8 mouse cellular contexts compared by ENCODE assay signal in genomic region chr6:73227376-73228158, GRCm38 (mm10). TPM values are rescaled to one million over a fixed set of nuclear protein-coding genes. Genes with fewer than 3 reads are reported as not detected.
DNase-seq lines count a peak whose midpoint lies in the region; ATAC-seq and TF ChIP-seq lines count a peak whose summit lies in the region.

No protein-coding gene starts in this region.

- H3K4me2 ChIP-seq in heart, postnatal 0 days (ENCODE audit: low read depth, low read length): no peak overlapping the region
- no peak overlapping the region for H3K4me2 ChIP-seq in heart, embryonic 12.5 days
- H3K4me2 ChIP-seq in hindbrain, embryonic 11.5 days (replicated peaks; ENCODE audit: low read depth, low read length): no peak overlapping the region

- no peak for ATAC-seq in heart, postnatal 0 days (ENCODE audit: insufficient read depth, low read depth)
- no peak for ATAC-seq in heart, embryonic 12.5 days (ENCODE audit: insufficient number of reproducible peaks, low FRiP score)
- ATAC-seq in hindbrain, embryonic 11.5 days (ENCODE audit: low FRiP score): no peak
- no peak for ATAC-seq in monocyte, adult 5-6 weeks (replicated peaks; ENCODE audit: insufficient number of reproducible peaks, low FRiP score, low TSS enrichment, poor library complexity, severe bottlenecking)

- WGBS in heart, postnatal 0 days: 35% methylated on average over 10 of the region's 10 CpGs
- WGBS in heart, embryonic 12.5 days: 40% methylated on average over 10 of the region's 10 CpGs
- 51% methylated on average over 10 of the region's 10 CpGs for WGBS in hindbrain, embryonic 11.5 days

- H3K4me3 ChIP-seq in heart, postnatal 0 days (ENCODE audit: low read depth, low read length): no peak overlapping the region
- H3K4me3 ChIP-seq in heart, embryonic 12.5 days: no peak overlapping the region
- no peak overlapping the region for H3K4me3 ChIP-seq in hindbrain, embryonic 11.5 days (ENCODE audit: low read depth, low read length)

- peak; percentile 61 for TF ChIP-seq CTCF in heart, postnatal 0 days (IDR thresholded peaks at IDR 0.05; ENCODE audit: low read depth)

- TF ChIP-seq EP300 in heart, postnatal 0 days (IDR thresholded peaks at IDR 0.05; ENCODE audit: low read depth): no peak

- no peaks in the 10 kb centered on the region for H3K9me3 ChIP-seq in heart, postnatal 0 days (replicated peaks; ENCODE audit: control insufficient read depth, low read length)
- H3K9me3 ChIP-seq in heart, embryonic 12.5 days (replicated peaks): no peaks in the 10 kb centered on the region
- H3K9me3 ChIP-seq in hindbrain, embryonic 11.5 days (ENCODE audit: control insufficient read depth, low read length): no peaks in the 10 kb centered on the region

- H3K27ac ChIP-seq in heart, postnatal 0 days (ENCODE audit: low read depth): no peak overlapping the region
- H3K27ac ChIP-seq in heart, embryonic 12.5 days (ENCODE audit: poor library complexity, severe bottlenecking): no peak overlapping the region
- no peak overlapping the region for H3K27ac ChIP-seq in hindbrain, embryonic 11.5 days (ENCODE audit: low read depth, low read length)

- H3K9ac ChIP-seq in heart, postnatal 0 days (replicated peaks; ENCODE audit: low read depth, low read length): no peak overlapping the region
- no peak overlapping the region for H3K9ac ChIP-seq in heart, embryonic 12.5 days
- H3K9ac ChIP-seq in hindbrain, embryonic 11.5 days (ENCODE audit: low read depth, low read length): no peak overlapping the region

- H3K27me3 ChIP-seq in heart, postnatal 0 days (ENCODE audit: control insufficient read depth, insufficient read depth, low read length): no peaks in the 10 kb centered on the region
- no peaks in the 10 kb centered on the region for H3K27me3 ChIP-seq in heart, embryonic 12.5 days (replicated peaks)
- H3K27me3 ChIP-seq in hindbrain, embryonic 11.5 days (ENCODE audit: control insufficient read depth, insufficient read depth, low read length): no peaks in the 10 kb centered on the region

- DNase-seq in heart, postnatal 0 days (ENCODE audit: low spot score): peak; percentile 55
- DNase-seq in 3T3-L1 (ENCODE audit: low read depth, low spot score) (peak; percentile 93), R1 (ENCODE audit: low read depth, low spot score) (peak; percentile 58)
- peak; percentile 72 for DNase-seq in hindbrain, embryonic 11.5 days (ENCODE audit: low spot score)
- no peak for DNase-seq in right cerebral cortex, adult 18-20 months
- no peak for DNase-seq in spleen, adult 18-20 months

- no peaks in the 10 kb centered on the region for H3K36me3 ChIP-seq in heart, postnatal 0 days (replicated peaks; ENCODE audit: control insufficient read depth, insufficient read depth, low read length)
- 0 out of 2 replicates have a peak, but pooled peaks cover 3% of the 10 kb centered on the region for H3K36me3 ChIP-seq in heart, embryonic 12.5 days
- H3K36me3 ChIP-seq in hindbrain, embryonic 11.5 days (ENCODE audit: control insufficient read depth, insufficient read depth, low read length): no peaks in the 10 kb centered on the region

- no peaks in the 10 kb centered on the region for H3K4me1 ChIP-seq in heart, postnatal 0 days (ENCODE audit: control insufficient read depth, insufficient read depth)
- peaks cover 4% of the 10 kb centered on the region; the same call in 1 of the 2 replicates for H3K4me1 ChIP-seq in heart, embryonic 12.5 days (replicated peaks)
- no peaks in the 10 kb centered on the region for H3K4me1 ChIP-seq in hindbrain, embryonic 11.5 days (replicated peaks; ENCODE audit: control insufficient read depth, insufficient read depth, low read length)

RNA-seq across cellular contexts. Expression of gene Dnah6, which starts 6.1 kb away (rescaled TPM):
- total RNA-seq in heart, postnatal 0 days (2014; rRNA removed; ENCODE audit: low replicate concordance): 0.39 TPM in 1 of 2 replicates, not detected in the other
- 0.11 and 0.12 TPM in 2 replicates for polyA plus RNA-seq in heart, postnatal 0 days (2015; fragmentation: Nextera tagmentation; extraction: Ambion mirVana)
- 0.04 and 0.06 TPM in 2 replicates for polyA plus RNA-seq in heart, embryonic 12.5 days (2016; fragmentation: Nextera tagmentation; extraction: Ambion mirVana)
- polyA plus RNA-seq in hindbrain, embryonic 11.5 days (2014; fragmentation: Nextera tagmentation; extraction: Ambion mirVana): 0.42 and 0.71 TPM in 2 replicates
- 0.10 TPM in 1 of 3 replicates, not detected in the others for total RNA-seq in monocyte, adult 5-6 weeks (2017)

RNA-seq across cellular contexts. Expression of gene Suclg1, which starts 20.6 kb away (rescaled TPM):
- total RNA-seq in heart, postnatal 0 days (2014; rRNA removed; ENCODE audit: low replicate concordance): 149 and 219 TPM in 2 replicates
- 554 and 572 TPM in 2 replicates for polyA plus RNA-seq in heart, postnatal 0 days (2015; fragmentation: Nextera tagmentation; extraction: Ambion mirVana)
- polyA plus RNA-seq in heart, embryonic 12.5 days (2016; fragmentation: Nextera tagmentation; extraction: Ambion mirVana): 240 and 261 TPM in 2 replicates
- polyA plus RNA-seq in hindbrain, embryonic 11.5 days (2014; fragmentation: Nextera tagmentation; extraction: Ambion mirVana): 177 and 188 TPM in 2 replicates
- total RNA-seq in monocyte, adult 5-6 weeks (2017): 75.1 to 96.6 TPM (median 85.6 TPM) in 3 replicates

Comparison
In these comparisons a context has a peak if more than half of its experiments do, and no peak if none do; other contexts are left out.
1. DNase-seq: peak in heart, postnatal 0 days (single experiment), 3T3-L1 (single experiment), R1 (single experiment) and hindbrain, embryonic 11.5 days (single experiment); none in right cerebral cortex, adult 18-20 months (single experiment) and spleen, adult 18-20 months (0 of 2).